Mouse (Mus musculus) small intestine, adult 2 months (tissue): ENCODE data around the gene Ifi35.

ENCODE experiments used
- CTCF ChIP-seq: fragments of 200-500 bp; IDR thresholded peaks from 2 replicates; pipeline ENCODE4 v1.5.1; 2012; ENCODE audit warnings: low read depth, mild to moderate bottlenecking, control low read depth, inconsistent platforms, low read length, moderate library complexity, mixed read lengths; ENCODE audit not compliant: insufficient replicate concordance, insufficient read length; ENCODE audit errors: extremely low read depth
- POLR2A ChIP-seq: fragments of 200-500 bp; IDR thresholded peaks from 2 replicates; pipeline ENCODE4 v1.6.1; 2012; ENCODE audit warnings: low read depth, mild to moderate bottlenecking, control low read depth, inconsistent platforms, low read length, moderate library complexity

GRCm38 (mm10) chr11:101436916-101437315, 11.3 kb upstream of the Ifi35 start:
- TF ChIP-seq CTCF (no peak), POLR2A (no peak)
